Mouse (Mus musculus) erythroblast, embryonic 14.5 days (primary cell): Measurements from ENCODE around the gene Mpdu1. TPM values are rescaled to one million over a fixed set of nuclear protein-coding genes. Genes with fewer than 3 reads are reported as not detected.
A peak's percentile ranks its signal among the peaks of the same experiment; 100 is the strongest.

Experiments
- H3K27me3 ChIP-seq: 2 replicates; pipeline ENCODE4 v1.6.1; 2012; ENCODE audit warnings: inconsistent platforms; ENCODE audit not compliant: control insufficient read depth
- H3K36me3 ChIP-seq: 2 replicates; pipeline ENCODE4 v1.6.1; 2012; ENCODE audit warnings: mild to moderate bottlenecking, inconsistent platforms; ENCODE audit not compliant: control insufficient read depth
- H3K4me1 ChIP-seq: 2 replicates; pipeline ENCODE4 v1.6.1; 2012; ENCODE audit warnings: inconsistent platforms; ENCODE audit not compliant: control insufficient read depth
- H3K4me3 ChIP-seq: replicated peaks from 2 replicates; pipeline ENCODE3; 2012; ENCODE audit warnings: moderate library complexity, mild to moderate bottlenecking, inconsistent platforms
- H3K9me3 ChIP-seq: 2 replicates; pipeline ENCODE4 v1.6.1; 2012; ENCODE audit warnings: low read length, inconsistent platforms, mixed read lengths; ENCODE audit not compliant: control insufficient read depth
- GATA1 ChIP-seq: IDR thresholded peaks from 2 replicates; pipeline ENCODE4 v1.6.1; 2012; ENCODE audit warnings: low read length, inconsistent platforms, mixed read lengths
- TAL1 ChIP-seq: IDR thresholded peaks from 3 replicates; pipeline ENCODE4 v1.6.1; 2012; ENCODE audit warnings: low read length, inconsistent platforms, mixed read lengths
- polyA plus RNA-seq: library from polyadenylated mRNA; stranded (reverse); fragments of >175 nt; gene quantifications from 2 replicates; pipeline ENCODE4 v1.2.3, GENCODE M21; 2012

Gene Mpdu1
- polyA plus RNA-seq, 1 experiment, result 3.9 TPM

- Histone ChIP-seq H3K4me3 (peak overlapping the region; percentile 91), H3K27me3 (peaks cover 7% of the 10 kb centered on the region), H3K9me3 (no peaks in the 10 kb centered on the region), H3K36me3 (peaks cover 23% of the 10 kb centered on the region), H3K4me1 (peaks cover 40% of the 10 kb centered on the region)
- no peak for TF ChIP-seq GATA1
- TF ChIP-seq TAL1, result no peak
Measured at GRCm38 (mm10) chr11:69682840-69683533, 20.5 kb upstream of the Mpdu1 start.

- Histone ChIP-seq H3K4me1 (peaks cover 40% of the 10 kb centered on the region), H3K27me3 (peaks cover 7% of the 10 kb centered on the region), H3K4me3 (peak overlapping the region; percentile 91), H3K36me3 (peaks cover 28% of the 10 kb centered on the region), H3K9me3 (no peaks in the 10 kb centered on the region)
- TF ChIP-seq TAL1 (no peak), GATA1 (no peak)
Measured at GRCm38 (mm10) chr11:69682209-69682839, 19.9 kb upstream of the Mpdu1 start.

- peak within 1 kb of the TSS; percentile 91 for H3K4me3 ChIP-seq
- peaks cover 36% of the 10 kb centered on the region for H3K36me3 ChIP-seq
- peaks cover 2% of the 10 kb centered on the region; the same call in 1 of the 2 replicates for H3K27me3 ChIP-seq
- H3K4me1 ChIP-seq, result peaks cover 42% of the 10 kb centered on the region
- TF ChIP-seq TAL1, result no peak
- no peak for TF ChIP-seq GATA1
- no peaks in the 10 kb centered on the region for H3K9me3 ChIP-seq
Measured at GRCm38 (mm10) chr11:69681314-69682208, 19.1 kb upstream of the Mpdu1 start, which contains the start of gene Senp3. TSS of gene Senp3 (minus strand) at chr11:69682084.

GRCm38 (mm10) chr11:69680136-69680855 lies 17.9 kb upstream of the Mpdu1 start:
- Histone ChIP-seq H3K9me3 (no peaks in the 10 kb centered on the region), H3K4me1 (peaks cover 46% of the 10 kb centered on the region), H3K36me3 (peaks cover 49% of the 10 kb centered on the region), H3K27me3 (0 out of 2 replicates have a peak, but pooled peaks cover 2% of the 10 kb centered on the region), H3K4me3 (peak overlapping the region; percentile 91)
- TF ChIP-seq TAL1 (no peak), GATA1 (no peak)

GRCm38 (mm10) chr11:69679144-69679543 lies 16.7 kb upstream of the Mpdu1 start:
- Histone ChIP-seq H3K27me3 (no peaks in the 10 kb centered on the region), H3K9me3 (no peaks in the 10 kb centered on the region), H3K36me3 (peaks cover 60% of the 10 kb centered on the region), H3K4me3 (no peak overlapping the region), H3K4me1 (peaks cover 54% of the 10 kb centered on the region)
- TF ChIP-seq TAL1, result no peak

GRCm38 (mm10) chr11:69672211-69672706 lies 9.8 kb upstream of the Mpdu1 start, which contains the start of gene Eif4a1:
TSS of gene Eif4a1 (minus strand) at chr11:69672423.
- Histone ChIP-seq H3K4me1 (peaks cover 67% of the 10 kb centered on the region), H3K27me3 (no peaks in the 10 kb centered on the region), H3K4me3 (peak within 1 kb of the TSS; percentile 74), H3K9me3 (no peaks in the 10 kb centered on the region), H3K36me3 (peaks cover 85% of the 10 kb centered on the region)
- TF ChIP-seq TAL1, result no peak

DNA sequence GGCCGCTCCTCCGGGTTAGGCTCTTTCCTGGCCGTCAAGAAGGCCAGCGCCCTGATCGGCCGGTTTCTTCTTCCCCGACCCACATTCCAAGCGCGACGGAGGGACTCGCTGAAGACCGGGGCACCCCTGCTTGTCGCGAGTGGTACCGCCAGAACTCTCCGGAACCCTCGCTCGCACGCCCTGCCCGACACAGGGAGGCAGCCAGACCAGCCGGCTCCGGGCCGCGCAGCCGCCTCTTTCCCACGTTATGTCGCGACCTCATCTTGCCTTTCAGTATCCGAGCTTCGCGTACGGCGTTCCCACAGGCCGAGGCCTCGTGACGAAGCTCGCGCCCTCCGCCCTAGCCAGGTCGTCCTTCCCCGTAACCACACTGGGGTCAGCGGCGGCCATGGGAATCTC lies 9.3 kb upstream of the Mpdu1 start:
- Histone ChIP-seq H3K4me3 (peak overlapping the region; percentile 74), H3K9me3 (no peaks in the 10 kb centered on the region), H3K36me3 (peaks cover 84% of the 10 kb centered on the region), H3K27me3 (no peaks in the 10 kb centered on the region), H3K4me1 (peaks cover 67% of the 10 kb centered on the region)
- TF ChIP-seq TAL1, result no peak
- no peak for TF ChIP-seq GATA1

- Histone ChIP-seq H3K27me3 (no peaks in the 10 kb centered on the region), H3K9me3 (no peaks in the 10 kb centered on the region), H3K4me1 (peaks cover 68% of the 10 kb centered on the region), H3K36me3 (peaks cover 84% of the 10 kb centered on the region), H3K4me3 (peak overlapping the region; percentile 74)
- TF ChIP-seq GATA1 (no peak), TAL1 (no peak)
Measured at GRCm38 (mm10) chr11:69670786-69671725, 8.6 kb upstream of the Mpdu1 start.
